Mouse (Mus musculus): ENCODE data around the gene Tlr2. TPM values are rescaled to one million over a fixed set of nuclear protein-coding genes. Genes with fewer than 3 reads are reported as not detected.
A peak's percentile ranks its signal among the peaks of the same experiment; 100 is the strongest.
"Not testable (repeated sequence)": the region's sequence is repeated elsewhere in the genome, so short reads cannot be mapped to it uniquely, and the experiment has no call there.

Gene Tlr2
- polyA plus RNA-seq (2016; fragmentation: Nextera tagmentation; extraction: Ambion mirVana): 0.60 and 0.88 TPM in 2 replicates

DNA sequence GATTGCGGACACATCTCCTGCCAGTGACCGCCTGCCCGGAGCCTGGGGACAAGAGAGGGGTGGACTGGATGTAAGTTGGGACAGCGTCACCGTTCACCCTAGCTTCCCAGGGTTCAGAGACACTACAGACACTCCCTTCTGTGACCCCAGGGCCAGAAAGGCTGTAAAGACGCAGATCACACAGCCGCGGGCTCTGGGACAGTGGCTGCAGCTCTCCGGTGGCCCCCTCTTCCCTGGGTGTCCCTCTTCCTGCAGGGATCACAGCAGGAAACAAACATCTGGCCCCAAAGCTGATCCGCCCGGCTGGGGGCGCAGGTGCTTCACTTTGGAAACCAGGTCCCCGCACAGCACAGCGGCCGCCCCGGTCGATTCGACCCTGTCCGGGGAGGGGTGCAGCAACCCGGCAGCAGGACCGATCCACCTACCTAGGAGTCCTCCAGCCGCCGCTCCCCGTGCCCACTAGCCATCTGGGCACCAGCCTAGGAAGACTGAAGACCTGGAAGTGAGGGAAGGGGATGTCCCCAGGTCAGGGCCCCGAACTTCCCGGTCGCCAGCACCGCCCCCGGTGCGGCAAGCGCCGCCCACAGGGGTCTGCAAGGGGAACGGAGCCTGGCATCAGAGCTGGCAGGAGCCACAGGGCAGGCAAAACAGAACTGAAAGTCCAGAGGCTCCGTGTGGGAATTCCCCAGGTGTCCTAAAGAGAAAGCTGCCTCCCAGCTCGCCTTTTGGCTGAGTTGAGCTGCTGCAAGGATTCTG lies at the start of gene Tlr2:
TSS of gene Tlr2 (minus strand) at position 673 of the 756 bp plus-strand sequence.
- Histone ChIP-seq H3K4me2 (peak within 1 kb of the TSS; percentile 91), H3K4me1 (peaks cover 9% of the 10 kb centered on the region; the same call in 1 of the 2 replicates), H3K36me3 (replicated peaks) (no peaks in the 10 kb centered on the region), H3K4me3 (replicated peaks) (peak within 1 kb of the TSS; percentile 61), H3K9me3 (no peaks in the 10 kb centered on the region), H3K27ac (no peak within 1 kb of the TSS), H3K9ac (peak within 1 kb of the TSS; percentile 56), H3K27me3 (peaks cover 20% of the 10 kb centered on the region; the same call in 1 of the 2 replicates)
- peak; percentile 81 for ATAC-seq (ENCODE audit: low FRiP score)
- WGBS: 1% methylated on average over 35 of the region's 35 CpGs

DNA sequence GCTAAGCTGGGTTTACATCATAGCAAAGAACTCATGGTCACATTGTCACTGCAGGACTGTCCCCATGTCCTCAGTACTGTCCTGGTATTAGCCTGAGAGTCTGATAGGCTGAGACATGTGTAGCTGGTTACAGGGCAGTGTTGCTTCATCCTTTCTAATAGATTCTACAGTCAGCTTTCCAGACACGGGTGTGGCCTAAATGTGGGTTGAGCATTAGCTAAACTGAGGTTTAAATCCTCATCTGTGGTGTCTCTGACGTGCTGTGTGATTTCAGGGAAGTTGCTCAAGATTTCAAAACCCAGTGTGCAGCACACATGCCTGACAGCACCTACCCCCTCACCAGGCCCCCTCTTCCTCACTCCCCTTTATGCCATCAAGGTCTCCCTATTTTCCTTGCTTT lies 43.6 kb upstream of the Tlr2 start:
- Histone ChIP-seq H3K27ac (no peak overlapping the region), H3K36me3 (replicated peaks) (no peaks in the 10 kb centered on the region), H3K9me3 (no peaks in the 10 kb centered on the region), H3K27me3 (no peaks in the 10 kb centered on the region), H3K9ac (no peak overlapping the region), H3K4me2 (no peak overlapping the region), H3K4me3 (replicated peaks) (no peak overlapping the region), H3K4me1 (no peaks in the 10 kb centered on the region)
- ATAC-seq (ENCODE audit: low FRiP score): no peak
- 83% methylated on average over 2 of the region's 2 CpGs for WGBS

DNA sequence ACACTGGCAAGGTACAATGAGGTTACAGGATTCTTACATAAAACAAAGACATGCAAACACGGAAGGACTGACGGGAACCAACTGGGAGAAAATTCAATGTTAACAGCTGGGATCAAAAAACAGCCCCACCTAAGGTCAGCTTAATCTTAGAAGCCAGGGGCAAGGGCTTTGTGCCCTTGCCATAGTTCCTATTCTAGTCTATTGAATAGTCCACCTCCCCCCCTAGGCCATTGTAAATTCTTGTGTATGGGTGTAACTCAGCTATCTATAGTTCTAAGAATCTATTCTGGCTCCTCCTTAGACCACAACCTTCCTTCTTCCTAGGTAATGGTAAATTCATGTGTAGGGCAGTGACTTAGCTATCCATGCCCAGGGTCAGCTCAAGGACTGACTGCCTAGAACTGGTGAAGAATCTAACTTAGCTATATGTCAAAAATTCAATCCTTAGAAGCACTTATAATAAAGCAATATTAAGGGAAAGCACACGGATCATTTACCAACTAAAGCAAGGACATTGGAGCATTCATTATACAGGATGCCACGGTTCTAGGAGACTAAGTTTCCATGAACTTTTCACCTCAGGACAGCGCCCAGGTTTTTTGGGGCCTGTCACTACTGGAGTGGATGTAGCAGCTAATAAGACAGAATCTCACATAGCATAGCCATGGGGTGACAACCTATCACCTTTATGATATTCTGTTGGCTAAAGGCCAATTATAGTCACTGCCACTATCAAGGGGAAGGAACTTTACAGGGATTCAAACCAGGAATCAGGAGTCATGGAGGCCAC lies 37.9 kb upstream of the Tlr2 start:
- not testable (repeated sequence) for H3K9ac ChIP-seq; H3K36me3 ChIP-seq (replicated peaks); H3K27ac ChIP-seq; H3K9me3 ChIP-seq; H3K27me3 ChIP-seq; H3K4me1 ChIP-seq; ATAC-seq (ENCODE audit: low FRiP score); H3K4me2 ChIP-seq; H3K4me3 ChIP-seq (replicated peaks)
- WGBS: 81% methylated on average over 5 of the region's 5 CpGs

DNA sequence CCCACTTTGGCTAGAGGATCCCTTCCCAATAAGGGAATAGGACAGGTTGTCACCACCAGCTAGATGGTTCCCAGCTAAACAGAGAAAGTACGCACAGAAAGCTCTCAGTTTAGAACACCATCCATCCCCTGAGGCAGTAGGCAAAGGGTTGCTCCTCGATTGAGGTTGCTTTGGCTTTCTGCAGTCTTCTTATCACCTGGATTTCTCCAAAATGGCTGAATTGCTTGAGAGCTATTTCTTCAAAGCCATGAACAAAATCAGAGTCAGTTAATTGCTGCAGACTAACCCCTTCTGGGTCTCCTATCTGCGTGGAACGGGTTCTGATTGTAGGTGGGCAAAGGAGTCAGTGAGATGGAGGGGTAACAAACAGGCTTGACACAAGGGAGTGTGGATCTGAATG lies 37.2 kb upstream of the Tlr2 start:
- Histone ChIP-seq H3K9ac (no peak overlapping the region), H3K4me1 (no peaks in the 10 kb centered on the region), H3K27me3 (no peaks in the 10 kb centered on the region), H3K9me3 (no peaks in the 10 kb centered on the region), H3K27ac (no peak overlapping the region), H3K36me3 (replicated peaks) (no peaks in the 10 kb centered on the region), H3K4me3 (replicated peaks) (no peak overlapping the region), H3K4me2 (no peak overlapping the region)
- WGBS: 89% methylated on average over 4 of the region's 4 CpGs
- ATAC-seq (ENCODE audit: low FRiP score): no peak

DNA sequence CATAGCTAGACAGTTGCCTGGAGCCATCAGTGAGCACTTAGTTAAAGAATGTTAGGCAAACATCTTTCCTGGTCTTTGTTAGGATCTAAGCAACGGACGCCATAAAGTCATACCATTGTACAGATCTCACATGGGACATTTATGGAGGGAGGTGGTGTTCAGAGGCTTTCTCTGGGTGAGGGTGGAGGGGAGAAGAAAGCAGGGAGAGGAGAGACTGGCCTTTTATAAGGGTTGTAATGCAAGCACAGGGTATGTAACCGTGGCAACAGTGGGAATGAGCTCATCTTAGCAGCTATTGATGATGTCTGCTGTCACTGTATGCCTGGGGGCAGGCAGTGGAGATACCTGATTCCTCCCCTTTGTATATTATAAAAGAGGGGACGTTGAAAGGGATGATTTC lies 34.7 kb upstream of the Tlr2 start:
- Histone ChIP-seq H3K27ac (no peak overlapping the region), H3K27me3 (no peaks in the 10 kb centered on the region), H3K4me2 (no peak overlapping the region), H3K36me3 (replicated peaks) (no peaks in the 10 kb centered on the region), H3K4me3 (replicated peaks) (no peak overlapping the region), H3K9me3 (no peaks in the 10 kb centered on the region), H3K9ac (no peak overlapping the region), H3K4me1 (no peaks in the 10 kb centered on the region)
- no peak for ATAC-seq (ENCODE audit: low FRiP score)
- 73% methylated on average over 4 of the region's 4 CpGs for WGBS

DNA sequence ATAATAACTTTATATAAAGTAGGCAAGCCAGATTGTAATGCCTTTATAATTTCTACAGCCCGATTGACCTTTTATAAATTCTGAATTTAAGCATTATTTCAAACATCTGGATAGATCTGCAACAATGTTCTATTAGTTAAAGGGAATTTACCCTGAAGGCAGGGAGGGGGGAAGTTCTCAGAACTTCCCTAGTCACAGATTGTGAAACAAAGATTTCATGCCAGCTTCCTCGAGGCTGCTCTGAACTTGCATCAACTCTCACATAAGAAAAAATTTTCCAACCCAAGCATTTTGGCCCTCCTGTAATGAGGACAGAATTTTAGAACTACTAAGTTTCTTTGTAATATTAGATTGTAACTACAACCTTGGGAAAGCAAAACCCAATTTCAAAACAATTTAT lies 33.5 kb upstream of the Tlr2 start:
- WGBS: 94% methylated on average over 2 of the region's 2 CpGs
- H3K9me3 ChIP-seq; H3K27ac ChIP-seq; ATAC-seq (ENCODE audit: low FRiP score); H3K9ac ChIP-seq; H3K27me3 ChIP-seq; H3K4me3 ChIP-seq (replicated peaks); H3K4me2 ChIP-seq; H3K4me1 ChIP-seq; H3K36me3 ChIP-seq (replicated peaks): not testable (repeated sequence)

DNA sequence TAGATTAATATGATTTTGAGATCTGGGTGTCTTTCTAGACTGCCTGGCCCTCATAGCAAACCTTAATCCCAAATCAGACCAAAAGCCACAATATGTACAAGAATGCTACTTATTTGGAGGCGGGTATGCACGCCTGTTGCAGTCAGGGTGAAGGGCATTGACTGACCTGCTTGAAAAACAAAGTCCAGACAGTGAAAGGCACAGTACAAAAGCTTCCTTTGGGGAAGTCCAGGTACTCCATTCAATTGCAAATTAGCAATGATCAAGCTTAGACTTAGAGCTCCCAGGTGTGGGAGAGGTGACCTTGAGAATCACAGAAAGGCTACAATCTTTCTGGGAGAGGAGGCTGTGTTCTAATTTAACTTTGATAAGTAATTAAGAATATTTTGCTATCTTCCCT lies 31.3 kb upstream of the Tlr2 start:
- not testable (repeated sequence) for ATAC-seq (ENCODE audit: low FRiP score)
- 84% methylated on average over 2 of the region's 2 CpGs for WGBS

DNA sequence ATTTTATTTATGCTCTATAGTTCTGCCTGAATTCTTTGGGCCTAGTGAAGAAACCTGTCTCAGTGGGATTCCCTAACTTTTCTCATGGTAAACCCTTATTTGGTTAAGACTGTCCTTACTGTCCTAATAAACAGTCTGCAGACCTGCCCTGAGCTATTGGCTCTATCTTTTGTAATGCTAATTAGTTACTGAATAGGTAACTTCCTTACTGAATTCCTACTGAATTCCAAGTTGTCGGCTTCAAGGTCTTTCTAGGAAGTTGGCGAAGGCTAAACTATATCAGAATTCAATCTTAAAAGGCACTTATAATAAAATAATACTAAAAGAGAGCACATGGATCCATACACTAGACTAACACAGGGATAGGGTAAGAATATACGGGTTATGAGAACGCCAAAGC lies 30.4 kb upstream of the Tlr2 start:
- not testable (repeated sequence) for H3K36me3 ChIP-seq (replicated peaks); H3K4me2 ChIP-seq; H3K4me1 ChIP-seq; H3K27ac ChIP-seq; H3K9me3 ChIP-seq; H3K9ac ChIP-seq; H3K4me3 ChIP-seq (replicated peaks); ATAC-seq (ENCODE audit: low FRiP score); H3K27me3 ChIP-seq
- WGBS: 91% methylated on average over 4 of the region's 4 CpGs

More for the DNA sequence above, 31.3 kb upstream of the Tlr2 start:
- H3K27ac ChIP-seq; H3K9ac ChIP-seq; H3K4me2 ChIP-seq; H3K9me3 ChIP-seq; H3K27me3 ChIP-seq; H3K4me1 ChIP-seq; H3K36me3 ChIP-seq (replicated peaks); H3K4me3 ChIP-seq (replicated peaks): not testable (repeated sequence)

DNA sequence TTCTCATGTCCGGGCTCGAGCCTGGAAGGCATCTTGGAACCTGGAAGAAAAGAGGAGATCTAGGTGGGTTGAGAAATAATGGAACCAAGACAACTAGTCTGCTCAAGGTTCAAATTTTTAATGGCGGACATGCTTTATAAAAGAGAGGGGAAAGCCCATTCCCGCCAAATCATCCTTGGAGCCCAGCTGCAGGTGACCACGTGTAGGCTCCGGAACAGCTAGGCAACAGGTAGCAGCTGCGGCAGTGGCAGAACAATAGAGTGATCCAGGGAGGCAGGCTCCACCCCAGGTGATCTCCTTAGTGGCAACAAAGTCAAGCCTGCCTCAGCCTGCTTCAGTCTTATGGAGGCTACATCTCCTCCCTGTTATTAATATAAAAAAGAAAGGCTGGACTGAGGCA lies 30.0 kb upstream of the Tlr2 start:
- H3K4me1 ChIP-seq; H3K4me2 ChIP-seq; H3K36me3 ChIP-seq (replicated peaks); ATAC-seq (ENCODE audit: low FRiP score); H3K9ac ChIP-seq; H3K27ac ChIP-seq; H3K9me3 ChIP-seq; H3K27me3 ChIP-seq; H3K4me3 ChIP-seq (replicated peaks): not testable (repeated sequence)
- 93% methylated on average over 7 of the region's 7 CpGs for WGBS

DNA sequence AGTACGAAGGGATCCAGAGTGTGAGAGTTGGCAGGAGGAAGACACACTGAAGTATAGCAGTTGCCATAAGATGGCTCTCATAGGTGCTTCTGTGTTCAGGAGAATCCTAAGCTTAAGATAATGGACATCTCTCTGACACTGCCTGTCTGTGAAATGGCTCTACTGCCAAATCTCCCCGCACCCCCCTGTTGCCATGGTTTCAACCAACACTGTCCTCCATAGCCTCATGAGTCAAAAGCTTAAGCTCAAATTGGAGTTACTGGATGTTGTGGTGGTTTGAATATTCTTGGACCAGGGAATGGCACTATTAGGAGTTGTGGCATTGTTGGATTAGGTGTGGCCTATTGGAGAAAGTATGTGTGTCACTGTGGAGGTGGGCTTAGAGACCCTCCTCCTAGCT lies 28.2 kb upstream of the Tlr2 start:
- Histone ChIP-seq H3K27me3 (no peaks in the 10 kb centered on the region), H3K9me3 (no peaks in the 10 kb centered on the region), H3K4me2 (no peak overlapping the region), H3K4me3 (replicated peaks) (no peak overlapping the region), H3K36me3 (replicated peaks) (no peaks in the 10 kb centered on the region), H3K4me1 (no peaks in the 10 kb centered on the region), H3K9ac (no peak overlapping the region), H3K27ac (no peak overlapping the region)
- WGBS: 92% methylated on average over 2 of the region's 2 CpGs
- ATAC-seq (ENCODE audit: low FRiP score): no peak

DNA sequence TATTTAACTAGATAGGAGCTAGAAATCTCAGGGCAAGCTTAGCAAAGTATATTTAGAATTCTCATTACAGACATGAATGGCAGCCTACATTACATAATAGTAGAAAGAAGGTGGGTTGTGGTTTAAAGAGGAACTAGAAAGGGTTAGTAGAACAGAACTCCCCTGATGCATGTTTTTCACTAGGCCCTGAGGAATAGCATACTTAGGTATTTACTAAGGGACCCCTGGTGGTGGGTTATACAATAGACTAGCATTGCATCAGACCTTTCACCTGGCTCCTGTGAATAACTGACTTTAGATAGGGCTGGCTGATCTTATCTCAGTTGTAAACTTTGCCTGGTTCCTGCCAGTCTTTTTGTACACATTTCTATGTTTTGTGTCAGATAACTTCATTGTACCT lies 25.5 kb upstream of the Tlr2 start:
- H3K4me2 ChIP-seq; H3K27me3 ChIP-seq; ATAC-seq (ENCODE audit: low FRiP score); H3K36me3 ChIP-seq (replicated peaks); H3K27ac ChIP-seq; H3K9me3 ChIP-seq; H3K9ac ChIP-seq; H3K4me1 ChIP-seq; H3K4me3 ChIP-seq (replicated peaks): not testable (repeated sequence)

DNA sequence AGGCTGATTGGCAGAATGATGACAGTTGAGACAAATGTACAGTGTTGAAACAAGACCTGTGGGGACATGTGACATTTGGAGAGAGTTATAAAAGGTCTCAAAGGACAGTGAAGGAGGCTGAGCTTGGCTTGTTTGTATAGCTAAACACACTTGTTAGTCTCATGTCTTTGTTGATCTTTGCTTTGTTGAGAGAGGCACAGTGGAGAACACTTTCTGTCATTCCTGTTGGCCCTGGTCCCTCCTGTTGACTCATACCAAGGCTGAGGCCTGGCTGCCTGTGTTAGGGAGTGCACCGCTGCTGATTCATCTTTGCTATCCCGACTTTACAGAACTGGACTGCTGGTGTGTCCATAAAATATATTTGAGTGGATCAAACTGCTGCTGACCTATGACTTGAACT lies 23.6 kb upstream of the Tlr2 start:
- ATAC-seq (ENCODE audit: low FRiP score): no peak
- no peak overlapping the region for H3K27ac ChIP-seq
- H3K27me3 ChIP-seq: no peaks in the 10 kb centered on the region
- no peaks in the 10 kb centered on the region for H3K36me3 ChIP-seq (replicated peaks)
- H3K9me3 ChIP-seq: no peaks in the 10 kb centered on the region
- no peaks in the 10 kb centered on the region for H3K4me1 ChIP-seq
- no peak overlapping the region for H3K9ac ChIP-seq
- no peak overlapping the region for H3K4me3 ChIP-seq (replicated peaks)
- WGBS: 100% methylated on average over 2 of the region's 2 CpGs
- no peak overlapping the region for H3K4me2 ChIP-seq

DNA sequence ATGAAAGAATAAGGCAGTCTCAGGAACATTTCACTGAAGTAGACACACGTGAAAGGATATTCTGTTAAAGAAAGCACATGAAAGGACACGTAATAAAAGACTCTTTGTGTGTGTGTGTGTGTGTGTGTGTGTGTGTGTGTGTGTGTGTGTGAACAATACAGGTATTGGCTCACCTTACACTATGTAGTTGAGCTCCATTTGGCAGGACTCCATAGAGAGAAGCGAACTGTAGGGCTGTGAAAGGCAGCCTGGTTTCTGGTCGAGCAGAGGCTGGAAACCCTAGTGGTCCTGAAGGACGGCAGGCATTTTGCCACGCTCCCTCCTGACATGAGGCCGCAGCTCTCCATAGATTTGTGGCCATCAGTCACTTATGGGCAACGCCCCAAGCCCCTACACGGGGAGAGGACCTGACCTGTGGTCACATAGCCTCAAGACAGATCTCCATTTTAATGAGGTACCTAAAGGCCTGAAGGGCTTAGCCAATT lies 22.5 kb upstream of the Tlr2 start:
- 74% methylated on average over 9 of the region's 9 CpGs for WGBS
- no peaks in the 10 kb centered on the region for H3K9me3 ChIP-seq
- H3K27ac ChIP-seq: no peak overlapping the region
- no peak for ATAC-seq (ENCODE audit: low FRiP score)
- no peaks in the 10 kb centered on the region for H3K36me3 ChIP-seq (replicated peaks)
- H3K9ac ChIP-seq: no peak overlapping the region
- no peaks in the 10 kb centered on the region for H3K27me3 ChIP-seq
- H3K4me1 ChIP-seq: no peaks in the 10 kb centered on the region
- no peak overlapping the region for H3K4me3 ChIP-seq (replicated peaks)
- no peak overlapping the region for H3K4me2 ChIP-seq

All from forebrain, embryonic 12.5 days (tissue).